Mouse (Mus musculus) right cerebral cortex, postnatal 36 days (tissue): ENCODE measurements around the gene Scyl3.
A peak's percentile ranks its signal among the peaks of the same experiment; 100 is the strongest.

Experiments used
- DNase-seq, 2 experiments: peaks; one replicate each; pipeline ENCODE4 v3.0.0; 2022; ENCODE audit warnings: low spot score in 2 of 2, mixed read lengths in 1 of 2

Gene Scyl3

GRCm38 (mm10) chr1:163958036-163958435, 29.1 kb downstream of the Scyl3 start:
- peak in 1 of 2 experiments; percentile 31 for DNase-seq

- no peak for DNase-seq
Measured at GRCm38 (mm10) chr1:163964008-163964689, 35.2 kb downstream of the Scyl3 start.

GRCm38 (mm10) chr1:163974471-163974870, 45.6 kb downstream of the Scyl3 start:
- no peak for DNase-seq

- DNase-seq: no peak
Measured at GRCm38 (mm10) chr1:163975088-163975487, 46.2 kb downstream of the Scyl3 start.

- no peak for DNase-seq
Measured at GRCm38 (mm10) chr1:163976515-163976914, 47.6 kb downstream of the Scyl3 start.

GRCm38 (mm10) chr1:163992371-163992770, 63.5 kb downstream of the Scyl3 start:
- no peak for DNase-seq

GRCm38 (mm10) chr1:163994173-163994720, 65.3 kb downstream of the Scyl3 start:
- DNase-seq: no peak

- peak; percentile 79 to 82 for DNase-seq
Measured at GRCm38 (mm10) chr1:163994721-163995608, 66.1 kb downstream of the Scyl3 start, which contains the start of the genes BC055324 and Mettl18. Gene BC055324 (minus strand): TSS chr1:163994796. Gene Mettl18 (plus strand): TSS chr1:163994889.

- no peak for DNase-seq
Measured at GRCm38 (mm10) chr1:163995609-163995913, 66.7 kb downstream of the Scyl3 start.

- DNase-seq: no peak
Measured at GRCm38 (mm10) chr1:164001831-164002452, 73.0 kb downstream of the Scyl3 start.

- no peak for DNase-seq
Measured at GRCm38 (mm10) chr1:164004311-164004710, 75.4 kb downstream of the Scyl3 start.
